Mouse (Mus musculus) spleen, adult 12 weeks (tissue): ENCODE measurements around the gene Cyp27a1.

Experiments
- DNase-seq: peaks from one replicate; pipeline ENCODE4 v3.0.0; 2022; ENCODE audit warnings: low spot score

The Cyp27a1 gene

GRCm38 (mm10) chr1:74771931-74772620 lies 58.7 kb downstream of the Cyp27a1 start:
- no peak for DNase-seq

- no peak for DNase-seq
Measured at GRCm38 (mm10) chr1:74773136-74773535, 59.8 kb downstream of the Cyp27a1 start.

- no peak for DNase-seq
Measured at GRCm38 (mm10) chr1:74774062-74774461, 60.7 kb downstream of the Cyp27a1 start.

- no peak for DNase-seq
Measured at GRCm38 (mm10) chr1:74775816-74776215, 62.4 kb downstream of the Cyp27a1 start.

GRCm38 (mm10) chr1:74778934-74779486 lies 65.6 kb downstream of the Cyp27a1 start:
- no peak for DNase-seq

- no peak for DNase-seq
Measured at GRCm38 (mm10) chr1:74782045-74782444, 68.7 kb downstream of the Cyp27a1 start.

- DNase-seq: no peak
Measured at GRCm38 (mm10) chr1:74783554-74783953, 70.2 kb downstream of the Cyp27a1 start.

GRCm38 (mm10) chr1:74784041-74784759 lies 70.8 kb downstream of the Cyp27a1 start:
- DNase-seq: no peak
